Mouse (Mus musculus) hindbrain, embryonic 15.5 days (tissue): ENCODE data around the gene Ddr1. TPM values are rescaled to one million over a fixed set of nuclear protein-coding genes. Genes with fewer than 3 reads are reported as not detected.
"Not testable (repeated sequence)": the region's sequence is repeated elsewhere in the genome, so short reads cannot be mapped to it uniquely, and the experiment has no call there.

Experiments
- ATAC-seq: fragments of 200-750 bp; cut with Nextera tagmentation; 2 replicates; pipeline ENCODE4 v1.8.0; 2017; ENCODE audit warnings: low read depth, moderate number of reproducible peaks, moderate TSS enrichment; ENCODE audit not compliant: low FRiP score
- H3K27ac ChIP-seq: fragments of 300-500 bp; sonication (generic); replicated peaks from 2 replicates; pipeline ENCODE4 v1.5.1; 2015; ENCODE audit warnings: mild to moderate bottlenecking, inconsistent platforms
- H3K27me3 ChIP-seq: fragments of 300-500 bp; sonication (generic); 2 replicates; pipeline ENCODE4 v1.6.1; 2015; ENCODE audit warnings: control low read depth, inconsistent platforms
- H3K36me3 ChIP-seq: fragments of 300-500 bp; sonication (generic); 2 replicates; pipeline ENCODE4 v1.6.1; 2015; ENCODE audit warnings: control low read depth, inconsistent platforms
- H3K4me1 ChIP-seq: fragments of 300-500 bp; sonication (generic); replicated peaks from 2 replicates; pipeline ENCODE4 v1.6.1; 2015; ENCODE audit warnings: control low read depth, inconsistent platforms
- H3K4me2 ChIP-seq: fragments of 300-500 bp; sonication (generic); 2 replicates; pipeline ENCODE4 v1.6.1; 2015; ENCODE audit warnings: moderate library complexity, mild to moderate bottlenecking, inconsistent platforms
- H3K4me3 ChIP-seq: fragments of 300-500 bp; sonication (generic); 2 replicates; pipeline ENCODE4 v1.5.1; 2015; ENCODE audit warnings: mild to moderate bottlenecking, inconsistent platforms
- H3K9ac ChIP-seq: fragments of 300-500 bp; sonication (generic); 2 replicates; pipeline ENCODE4 v1.6.1; 2015; ENCODE audit warnings: inconsistent platforms
- H3K9me3 ChIP-seq: fragments of 300-500 bp; sonication (generic); 2 replicates; pipeline ENCODE4 v1.6.1; 2016; ENCODE audit warnings: control low read depth, inconsistent platforms
- WGBS: fragments of 180-500 bp; shearing (Covaris S2); methylation state at CpG from one replicate; pipeline ENCODE4 v1.1.7; 2015; 5-methylcytosine and 5-hydroxymethylcytosine counted together
- polyA plus RNA-seq: library from polyadenylated mRNA; unstranded; fragments of >200 nt; fragmentation: Nextera tagmentation; extraction: Ambion mirVana; gene quantifications from 2 replicates; pipeline ENCODE4 v1.2.1, GENCODE M21; 2015

The Ddr1 gene
- polyA plus RNA-seq, 1 experiment from 2014 or later = 106 TPM

GRCm38 (mm10) chr17:35734478-35734877, 30.1 kb upstream of the Ddr1 start:
- H3K9ac ChIP-seq = no peak overlapping the region
- WGBS = 88% methylated on average over 2 of the region's 2 CpGs
- H3K36me3 ChIP-seq = no peaks in the 10 kb centered on the region
- H3K4me1 ChIP-seq = 0 out of 2 replicates have a peak, but pooled peaks cover 3% of the 10 kb centered on the region
- no peak overlapping the region for H3K27ac ChIP-seq
- no peak overlapping the region for H3K4me2 ChIP-seq
- H3K9me3 ChIP-seq = no peaks in the 10 kb centered on the region
- no peak overlapping the region for H3K4me3 ChIP-seq
- H3K27me3 ChIP-seq = no peaks in the 10 kb centered on the region
- ATAC-seq = no peak

GRCm38 (mm10) chr17:35733398-35733797, 29.0 kb upstream of the Ddr1 start:
- no peak overlapping the region for H3K4me3 ChIP-seq
- ATAC-seq = no peak
- no peak overlapping the region for H3K4me2 ChIP-seq
- H3K9me3 ChIP-seq = no peaks in the 10 kb centered on the region
- no peaks in the 10 kb centered on the region for H3K36me3 ChIP-seq
- 93% methylated on average over 2 of the region's 2 CpGs for WGBS
- 0 out of 2 replicates have a peak, but pooled peaks cover 3% of the 10 kb centered on the region for H3K4me1 ChIP-seq
- H3K9ac ChIP-seq = no peak overlapping the region
- no peak overlapping the region for H3K27ac ChIP-seq
- H3K27me3 ChIP-seq = no peaks in the 10 kb centered on the region

DNA sequence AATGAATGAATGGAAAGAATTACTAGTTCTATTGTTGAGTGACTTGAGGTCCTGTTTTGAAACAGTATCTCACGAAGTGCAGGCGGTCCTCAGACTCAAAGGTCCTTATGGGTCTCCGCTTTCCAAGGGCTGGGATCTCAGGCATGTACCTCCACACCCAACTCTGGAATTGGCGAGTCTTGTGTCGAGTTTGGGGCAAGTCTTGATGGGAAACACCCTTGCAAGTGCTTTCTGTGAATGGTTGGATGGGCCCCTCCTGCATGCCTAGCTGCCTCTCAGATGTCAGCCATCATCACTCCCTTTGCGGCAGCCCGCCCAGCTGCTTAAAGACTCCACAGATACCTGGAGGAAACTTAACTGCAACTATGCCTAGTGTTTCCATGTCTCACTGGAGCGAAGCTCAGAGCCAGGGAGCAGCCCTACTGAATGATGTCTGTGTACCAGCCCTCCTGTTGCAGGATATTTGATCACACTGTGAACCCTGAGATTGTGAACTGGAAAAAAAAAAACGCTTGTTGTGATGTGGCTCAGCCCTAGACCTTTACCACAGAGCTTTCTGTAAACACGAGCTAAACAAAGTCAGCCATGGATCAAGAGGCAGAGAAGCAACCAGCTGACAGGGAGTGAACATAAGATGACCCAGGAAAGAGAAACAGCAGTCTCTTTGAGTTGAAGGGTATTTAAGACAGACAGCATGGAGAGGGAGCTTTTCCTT, 27.2 kb upstream of the Ddr1 start:
- WGBS = 72% methylated on average over 10 of the region's 10 CpGs
- no peaks in the 10 kb centered on the region for H3K27me3 ChIP-seq
- H3K9ac ChIP-seq = no peak overlapping the region

GRCm38 (mm10) chr17:35730112-35730511, 25.7 kb upstream of the Ddr1 start:
- not testable (repeated sequence) for H3K4me1 ChIP-seq, H3K9ac ChIP-seq, H3K27me3 ChIP-seq, ATAC-seq, H3K9me3 ChIP-seq, H3K36me3 ChIP-seq, H3K4me3 ChIP-seq, H3K27ac ChIP-seq, H3K4me2 ChIP-seq
- 63% methylated on average over 3 of the region's 3 CpGs for WGBS

More for the DNA sequence above, 27.2 kb upstream of the Ddr1 start:
- H3K27ac ChIP-seq = no peak overlapping the region
- H3K4me3 ChIP-seq = no peak overlapping the region
- no peak for ATAC-seq
- no peaks in the 10 kb centered on the region for H3K36me3 ChIP-seq
- no peaks in the 10 kb centered on the region for H3K9me3 ChIP-seq
- H3K4me1 ChIP-seq = 0 out of 2 replicates have a peak, but pooled peaks cover 2% of the 10 kb centered on the region
- no peak overlapping the region for H3K4me2 ChIP-seq

GRCm38 (mm10) chr17:35728821-35729220, 24.4 kb upstream of the Ddr1 start:
- no peak for ATAC-seq
- 83% methylated on average over 4 of the region's 4 CpGs for WGBS
- Histone ChIP-seq H3K9me3 (no peaks in the 10 kb centered on the region), H3K36me3 (no peaks in the 10 kb centered on the region), H3K27ac (no peak overlapping the region), H3K9ac (no peak overlapping the region), H3K27me3 (no peaks in the 10 kb centered on the region), H3K4me2 (no peak overlapping the region), H3K4me3 (no peak overlapping the region), H3K4me1 (peaks cover 7% of the 10 kb centered on the region; the same call in 1 of the 2 replicates)

DNA sequence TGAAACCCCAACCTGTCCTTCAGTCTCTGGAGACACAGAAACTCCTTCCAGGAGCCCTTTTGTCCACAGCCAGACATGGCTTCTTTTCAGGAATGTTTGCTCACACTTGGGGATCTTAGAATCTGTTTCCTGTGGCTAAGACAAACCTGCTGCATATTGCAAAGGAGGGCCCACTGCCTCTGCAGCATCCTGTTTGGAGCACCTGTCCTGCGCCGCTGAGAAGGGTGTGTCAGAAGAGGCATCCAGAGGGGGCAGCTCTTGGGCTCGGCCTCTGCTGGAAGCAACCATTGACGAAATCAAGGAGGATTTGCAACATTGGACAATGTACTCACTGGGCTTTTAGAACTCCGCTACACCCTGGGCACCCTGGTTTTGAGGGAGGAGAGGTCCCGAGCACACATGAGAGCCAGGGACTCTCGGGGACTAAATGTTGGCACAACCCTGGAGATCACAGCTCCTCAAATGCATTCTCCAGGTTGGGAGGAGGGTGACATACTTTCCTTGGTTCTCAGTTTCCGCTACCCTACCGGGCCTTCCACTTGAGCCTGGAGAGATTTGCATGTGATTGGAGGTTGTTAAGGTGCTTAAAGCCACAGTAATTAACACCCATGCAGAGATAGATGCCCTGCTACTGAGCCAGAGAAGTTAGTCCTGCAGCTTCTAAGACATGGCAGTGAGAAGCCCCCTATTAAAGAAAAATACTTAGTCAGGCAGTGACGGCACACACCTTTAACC, 23.2 kb upstream of the Ddr1 start:
- no peak for ATAC-seq
- Histone ChIP-seq H3K4me3 (no peak overlapping the region), H3K36me3 (no peaks in the 10 kb centered on the region), H3K9ac (no peak overlapping the region), H3K4me2 (no peak overlapping the region), H3K27ac (no peak overlapping the region), H3K27me3 (no peaks in the 10 kb centered on the region), H3K9me3 (no peaks in the 10 kb centered on the region), H3K4me1 (peaks cover 7% of the 10 kb centered on the region; the same call in 1 of the 2 replicates)
- 44% methylated on average over 10 of the region's 10 CpGs for WGBS

DNA sequence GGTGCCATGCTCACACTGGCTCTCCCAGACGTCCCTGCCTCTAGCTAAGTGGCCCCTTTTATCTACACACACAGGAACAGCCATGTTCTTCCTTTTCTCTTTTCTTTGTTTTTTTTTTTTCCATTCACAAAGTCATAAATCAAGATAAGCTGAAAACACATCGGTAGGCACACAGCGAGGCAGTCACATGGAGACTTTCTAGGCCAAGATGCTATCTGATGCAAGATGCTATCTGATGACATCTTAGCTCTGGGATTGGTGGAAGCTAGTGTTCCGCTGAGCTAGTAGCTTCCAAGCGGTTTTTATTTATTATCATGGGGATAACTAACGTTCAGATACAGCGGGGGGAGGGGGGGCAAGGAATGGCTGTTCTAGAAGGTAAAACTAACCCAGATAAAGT, 22.6 kb upstream of the Ddr1 start:
- H3K9ac ChIP-seq = no peak overlapping the region
- no peaks in the 10 kb centered on the region for H3K9me3 ChIP-seq
- H3K4me3 ChIP-seq = no peak overlapping the region
- no peak for ATAC-seq
- WGBS = 49% methylated on average over 7 of the region's 7 CpGs
- H3K4me1 ChIP-seq = peaks cover 7% of the 10 kb centered on the region; the same call in 1 of the 2 replicates
- H3K36me3 ChIP-seq = no peaks in the 10 kb centered on the region
- no peaks in the 10 kb centered on the region for H3K27me3 ChIP-seq
- H3K4me2 ChIP-seq = no peak overlapping the region
- H3K27ac ChIP-seq = no peak overlapping the region

DNA sequence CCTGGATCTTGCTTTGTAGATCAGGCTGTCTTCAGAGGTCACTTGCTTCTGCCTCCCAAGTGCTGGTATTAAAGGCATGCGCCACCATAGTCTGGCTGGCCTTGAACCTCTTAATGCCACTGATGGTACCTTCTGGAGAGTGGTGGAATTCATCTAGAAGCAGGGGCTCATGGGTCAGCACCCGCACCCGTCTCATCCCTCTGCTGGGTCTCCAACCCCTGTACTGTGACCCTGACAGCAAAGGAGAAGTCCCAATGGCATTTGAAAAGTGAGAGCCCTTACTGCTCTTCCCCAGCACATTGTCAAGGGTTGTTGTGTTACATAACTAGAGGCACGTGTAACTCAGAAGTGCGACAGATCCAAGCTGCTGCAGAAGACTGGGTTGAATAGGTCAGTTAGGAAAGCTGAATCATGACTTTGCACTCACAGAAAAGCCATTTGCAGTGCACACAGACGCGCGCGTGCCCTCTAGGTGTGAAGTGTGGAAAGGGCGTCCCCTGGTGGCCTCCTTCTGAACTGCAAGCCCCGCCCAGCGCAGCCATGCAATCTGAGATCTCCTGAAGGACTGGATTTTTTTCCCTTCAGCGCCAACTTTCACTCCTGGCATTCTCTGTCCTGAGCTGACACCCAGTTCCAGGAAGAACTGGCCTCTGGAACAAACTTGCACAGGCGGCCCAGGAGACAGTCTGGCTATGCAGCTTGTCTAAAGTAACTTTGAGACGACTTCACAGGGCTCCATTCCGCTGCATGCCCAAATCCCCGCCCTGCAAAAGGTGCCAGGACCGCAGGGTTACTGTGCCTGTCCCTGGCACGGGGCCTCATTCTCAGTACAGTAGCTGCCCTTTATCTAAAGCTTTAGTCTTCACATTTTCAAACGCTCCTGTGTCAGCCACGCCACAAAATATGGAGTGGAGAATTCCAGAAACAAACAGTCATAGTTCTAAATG, 21.1 kb upstream of the Ddr1 start:
- peak; percentile 75 for ATAC-seq
- H3K27me3 ChIP-seq = no peaks in the 10 kb centered on the region
- H3K4me2 ChIP-seq = peak overlapping the region; percentile 21; the same call in 1 of the 2 replicates
- H3K9me3 ChIP-seq = no peaks in the 10 kb centered on the region
- H3K36me3 ChIP-seq = no peaks in the 10 kb centered on the region
- no peak overlapping the region for H3K9ac ChIP-seq
- no peak overlapping the region for H3K27ac ChIP-seq
- 30% methylated on average over 21 of the region's 21 CpGs for WGBS
- H3K4me3 ChIP-seq = no peak overlapping the region
- peaks cover 8% of the 10 kb centered on the region for H3K4me1 ChIP-seq

- Histone ChIP-seq H3K4me2 (no peak overlapping the region), H3K4me3 (no peak overlapping the region), H3K9me3 (no peaks in the 10 kb centered on the region), H3K4me1 (peaks cover 15% of the 10 kb centered on the region), H3K27ac (no peak overlapping the region), H3K27me3 (no peaks in the 10 kb centered on the region), H3K9ac (no peak overlapping the region), H3K36me3 (no peaks in the 10 kb centered on the region)
- 82% methylated on average over 8 of the region's 8 CpGs for WGBS
- no peak for ATAC-seq
Observed at GRCm38 (mm10) chr17:35721676-35722075, 17.3 kb upstream of the Ddr1 start.

DNA sequence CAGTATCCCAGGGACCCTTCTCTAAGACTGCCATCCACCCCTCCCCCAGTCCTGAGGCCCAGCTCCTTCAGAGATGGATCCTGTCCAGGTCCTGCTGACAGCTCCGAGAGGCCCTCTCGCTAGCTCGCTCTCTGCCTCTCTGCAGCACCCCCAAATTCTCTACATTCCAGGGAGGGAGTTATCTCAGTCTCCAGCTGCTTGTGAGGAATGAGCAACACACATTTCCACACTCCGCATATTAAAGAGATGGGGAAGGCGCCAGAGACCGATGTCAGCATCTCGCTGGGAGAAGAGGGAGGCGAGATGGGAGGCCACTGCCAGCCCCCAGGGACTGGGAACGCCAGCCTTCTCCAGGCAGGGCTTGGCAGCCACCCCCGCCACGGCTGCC, 15.9 kb upstream of the Ddr1 start:
- H3K9me3 ChIP-seq = no peaks in the 10 kb centered on the region
- H3K9ac ChIP-seq = no peak overlapping the region
- peak overlapping the region; percentile 20 for H3K4me2 ChIP-seq
- H3K36me3 ChIP-seq = no peaks in the 10 kb centered on the region
- peak; percentile 45; the same call in 1 of the 2 replicates for ATAC-seq
- WGBS = 15% methylated on average over 11 of the region's 11 CpGs
- 0 out of 2 replicates have a peak overlapping the region, but pooled peaks have one; percentile 4 for H3K27ac ChIP-seq
- H3K4me1 ChIP-seq = peaks cover 9% of the 10 kb centered on the region
- H3K4me3 ChIP-seq = no peak overlapping the region
- H3K27me3 ChIP-seq = no peaks in the 10 kb centered on the region

GRCm38 (mm10) chr17:35719616-35720339, 15.4 kb upstream of the Ddr1 start:
- no peak for ATAC-seq
- Histone ChIP-seq H3K9me3 (no peaks in the 10 kb centered on the region), H3K36me3 (no peaks in the 10 kb centered on the region), H3K27me3 (no peaks in the 10 kb centered on the region), H3K4me3 (no peak overlapping the region), H3K4me1 (peaks cover 8% of the 10 kb centered on the region), H3K4me2 (peak overlapping the region; percentile 20; the same call in 1 of the 2 replicates), H3K27ac (0 out of 2 replicates have a peak overlapping the region, but pooled peaks have one; percentile 4), H3K9ac (no peak overlapping the region)
- WGBS = 67% methylated on average over 9 of the region's 9 CpGs
